Mouse (Mus musculus) kidney, adult 2 months (tissue): ENCODE results near the gene Rbbp4. TPM values are rescaled to one million over a fixed set of nuclear protein-coding genes. Genes with fewer than 3 reads are reported as not detected.
A peak's percentile ranks its signal among the peaks of the same experiment; 100 is the strongest.

Source experiments
- DNase-seq: peaks from one replicate; pipeline ENCODE4 v3.0.0; 2021
- H3K27ac ChIP-seq: fragments of 200-500 bp; 2 replicates; pipeline ENCODE4 v1.5.1; 2012; ENCODE audit warnings: low read depth, low read length, control low read depth, inconsistent platforms; ENCODE audit not compliant: insufficient read depth
- H3K27me3 ChIP-seq: fragments of 200-500 bp; replicated peaks from 2 replicates; pipeline ENCODE4 v1.6.1; 2012; ENCODE audit warnings: mild to moderate bottlenecking, moderate library complexity, low read length, inconsistent platforms; ENCODE audit not compliant: control insufficient read depth, insufficient read depth
- H3K36me3 ChIP-seq: fragments of 200-500 bp; 2 replicates; pipeline ENCODE4 v1.6.1; 2012; ENCODE audit warnings: mild to moderate bottlenecking, moderate library complexity, low read length, inconsistent platforms; ENCODE audit not compliant: control insufficient read depth, insufficient read depth
- H3K4me1 ChIP-seq: fragments of 200-500 bp; 2 replicates; pipeline ENCODE4 v1.6.1; 2011; ENCODE audit warnings: low read length; ENCODE audit not compliant: control insufficient read depth, insufficient read depth
- H3K4me3 ChIP-seq: fragments of 200-500 bp; 2 replicates; pipeline ENCODE4 v1.5.1; 2011; ENCODE audit warnings: mild to moderate bottlenecking, low read depth, low read length, control low read depth; ENCODE audit not compliant: insufficient read depth
- CTCF ChIP-seq: fragments of 200-500 bp; conservative IDR thresholded peaks from 2 replicates; pipeline ENCODE4 v1.5.1; 2011; ENCODE audit warnings: low read depth, mild to moderate bottlenecking, control low read depth, low read length, moderate library complexity, mixed read lengths; ENCODE audit not compliant: insufficient read depth, insufficient read length
- POLR2A ChIP-seq: fragments of 200-500 bp; IDR thresholded peaks from one replicate; pipeline ENCODE4 v1.6.1; 2011; ENCODE audit warnings: low read depth, low read length, control low read depth
- WGBS: fragments of 180-500 bp; shearing (Covaris S2); methylation state at CpG from one replicate; pipeline ENCODE4 v1.1.7; 2018; 5-methylcytosine and 5-hydroxymethylcytosine counted together
- polyA plus RNA-seq: library from polyadenylated mRNA; depleted of rRNA; stranded (reverse); fragments of >200 nt; gene quantifications from 2 replicates; pipeline ENCODE4 v1.2.3, GENCODE M21; 2012; rRNA removed

Gene Rbbp4
- polyA plus RNA-seq, 1 experiment = 36.7 TPM

DNA sequence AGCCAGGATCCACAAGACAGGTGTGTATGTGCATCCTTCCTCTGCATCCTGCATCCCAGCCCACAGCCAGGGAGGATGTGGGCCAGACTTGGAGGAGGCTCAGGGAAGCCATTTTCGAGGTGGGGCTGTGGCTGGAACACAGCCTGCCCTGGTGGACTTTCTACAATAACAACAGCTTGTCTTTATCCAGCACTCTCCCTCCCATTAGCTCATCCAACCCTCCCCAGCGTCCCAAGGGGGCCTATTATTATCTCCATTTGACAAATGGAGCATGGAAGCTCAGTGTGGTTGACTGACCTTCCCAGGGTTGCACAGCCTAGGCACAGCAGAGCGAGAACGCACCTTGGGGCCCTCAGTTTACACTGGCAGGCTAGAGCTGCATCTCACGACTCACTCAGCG is 74.5 kb downstream of the Rbbp4 start:
- TF ChIP-seq CTCF (no peak), POLR2A (no peak)
- Histone ChIP-seq H3K4me3 (no peak overlapping the region), H3K36me3 (no peaks in the 10 kb centered on the region), H3K27me3 (no peaks in the 10 kb centered on the region), H3K27ac (no peak overlapping the region), H3K4me1 (peaks cover 8% of the 10 kb centered on the region; the same call in 1 of the 2 replicates)
- DNase-seq = no peak
- WGBS = 45% methylated on average over 6 of the region's 6 CpGs

DNA sequence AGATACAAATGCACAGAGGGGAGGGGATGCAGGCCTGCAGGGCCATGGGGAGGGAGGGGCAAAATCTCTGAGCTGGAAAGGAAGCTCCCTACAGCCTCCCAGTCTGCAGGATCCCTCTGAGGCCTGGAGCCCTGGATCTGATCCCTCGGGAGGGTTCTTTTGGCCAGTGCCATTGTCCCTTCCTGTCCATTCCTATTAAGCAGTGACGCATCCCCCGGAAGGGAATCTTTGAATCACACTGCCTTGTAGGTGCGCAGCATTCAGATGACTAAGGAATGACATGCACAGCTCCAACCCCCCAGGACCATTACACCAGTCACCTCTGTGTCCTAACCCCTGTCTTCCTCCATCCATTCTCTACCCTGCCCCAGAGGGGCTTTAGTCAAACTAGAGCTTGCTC is 76.1 kb downstream of the Rbbp4 start:
- DNase-seq = peak; percentile 61
- H3K27ac ChIP-seq = no peak overlapping the region
- no peaks in the 10 kb centered on the region for H3K36me3 ChIP-seq
- WGBS = 67% methylated on average over 4 of the region's 4 CpGs
- H3K27me3 ChIP-seq = no peaks in the 10 kb centered on the region
- no peak for TF ChIP-seq POLR2A
- no peak for TF ChIP-seq CTCF
- H3K4me1 ChIP-seq = peaks cover 8% of the 10 kb centered on the region; the same call in 1 of the 2 replicates
- no peak overlapping the region for H3K4me3 ChIP-seq

Other genes starting within 250 kb of the Rbbp4 start
- 9.3 and 9.9 TPM in 2 replicates for gene Tmem54, start 229.8 kb downstream of the Rbbp4 start, polyA plus RNA-seq
- gene Hpca, start 213.3 kb downstream of the Rbbp4 start, polyA plus RNA-seq = 0.41 and 0.60 TPM in 2 replicates
- 2.6 and 3.3 TPM in 2 replicates for gene Fndc5, start 198.4 kb downstream of the Rbbp4 start, polyA plus RNA-seq
- gene S100pbp, start 145.6 kb downstream of the Rbbp4 start, polyA plus RNA-seq = 12.6 and 13.6 TPM in 2 replicates
- 16.3 and 17.4 TPM in 2 replicates for gene Yars, start 145.6 kb downstream of the Rbbp4 start, polyA plus RNA-seq
- gene C77080, start 74.0 kb downstream of the Rbbp4 start, polyA plus RNA-seq = 39.3 and 45.5 TPM in 2 replicates
- gene Sync, start 47.8 kb downstream of the Rbbp4 start, polyA plus RNA-seq = 0.46 and 0.69 TPM in 2 replicates
- gene Zbtb8os, start 325 bp upstream of the Rbbp4 start, polyA plus RNA-seq = 21.6 and 32.1 TPM in 2 replicates
- 4.9 and 5.4 TPM in 2 replicates for gene Zbtb8a, start 42.7 kb upstream of the Rbbp4 start, polyA plus RNA-seq
- gene Zbtb8b, start 105.5 kb upstream of the Rbbp4 start, polyA plus RNA-seq = 0.58 and 0.64 TPM in 2 replicates
- gene Bsdc1, start 126.2 kb upstream of the Rbbp4 start, polyA plus RNA-seq = 25.3 and 28.7 TPM in 2 replicates
- gene Tssk3, start 155.7 kb upstream of the Rbbp4 start, polyA plus RNA-seq = 0.10 TPM in 1 of 2 replicates, not detected in the other
- gene Fam229a, start 155.8 kb upstream of the Rbbp4 start, polyA plus RNA-seq = 0.94 and 1.1 TPM in 2 replicates
- gene Marcksl1, start 178.2 kb upstream of the Rbbp4 start, polyA plus RNA-seq = 20.3 and 26.5 TPM in 2 replicates
- 35.4 and 41.6 TPM in 2 replicates for gene Hdac1, start 207.3 kb upstream of the Rbbp4 start, polyA plus RNA-seq
- gene Lck, start 238.3 kb upstream of the Rbbp4 start, polyA plus RNA-seq = 2.3 and 12.7 TPM in 2 replicates
- 24.6 and 27.2 TPM in 2 replicates for gene Fam167b, start 243.2 kb upstream of the Rbbp4 start, polyA plus RNA-seq